Mouse (Mus musculus) E14TG2a.4 (cell line): ENCODE measurements around the gene Sestd1.
A peak's percentile ranks its signal among the peaks of the same experiment; 100 is the strongest.

ENCODE experiments used
- H3K27me3 ChIP-seq: 2 replicates; pipeline ENCODE4 v1.6.1; 2014; ENCODE audit warnings: low read length, control low read depth; ENCODE audit not compliant: insufficient read depth
- H3K36me3 ChIP-seq: 2 replicates; pipeline ENCODE4 v1.6.1; 2014; ENCODE audit warnings: low read length, control low read depth; ENCODE audit not compliant: insufficient read depth
- H3K4me1 ChIP-seq: replicated peaks from 2 replicates; pipeline ENCODE4 v1.6.1; 2014; ENCODE audit warnings: low read depth, low read length, control low read depth
- H3K4me3 ChIP-seq: replicated peaks from 2 replicates; pipeline ENCODE4 v1.5.1; 2014; ENCODE audit warnings: mild to moderate bottlenecking, low read length
- H3K9me3 ChIP-seq: 2 replicates; pipeline ENCODE4 v1.6.1; 2014; ENCODE audit warnings: low read length, control low read depth
- CTCF ChIP-seq: conservative IDR thresholded peaks from 2 replicates; pipeline ENCODE4 v1.5.1; 2014; ENCODE audit warnings: low read length
- NANOG ChIP-seq: IDR thresholded peaks from 2 replicates; pipeline ENCODE4 v1.6.1; 2014; ENCODE audit warnings: borderline replicate concordance, low read length, mixed read lengths
- POU5F1 ChIP-seq: IDR thresholded peaks from 2 replicates; pipeline ENCODE4 v1.6.1; 2014; ENCODE audit warnings: low read length, borderline replicate concordance

Gene Sestd1

DNA sequence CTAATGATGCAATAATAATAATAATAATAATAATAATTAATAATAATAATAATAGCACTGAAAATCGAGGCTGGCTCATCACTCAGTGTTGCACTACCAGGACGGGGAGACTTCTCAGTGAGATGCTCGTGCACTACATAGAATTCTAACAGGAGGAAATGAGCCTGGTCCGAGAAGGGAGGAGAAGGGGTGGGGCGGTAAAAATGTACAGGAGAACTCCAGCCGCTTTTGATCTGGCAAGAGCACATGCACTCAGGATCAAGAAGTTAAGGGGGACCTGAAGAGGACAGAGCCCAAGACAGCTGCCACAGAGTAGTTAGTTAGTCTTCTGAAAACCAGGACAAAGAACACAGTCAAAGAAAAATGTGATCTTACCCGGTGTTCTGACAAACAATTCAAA lies 15.1 kb downstream of the Sestd1 start:
- no peaks in the 10 kb centered on the region for H3K27me3 ChIP-seq
- H3K36me3 ChIP-seq = no peaks in the 10 kb centered on the region
- no peak overlapping the region for H3K4me3 ChIP-seq
- TF ChIP-seq CTCF (no peak), NANOG (no peak), POU5F1 (no peak)
- H3K4me1 ChIP-seq = peaks cover 63% of the 10 kb centered on the region
- no peaks in the 10 kb centered on the region for H3K9me3 ChIP-seq

GRCm38 (mm10) chr2:77264550-77264949 lies 15.8 kb downstream of the Sestd1 start:
- Histone ChIP-seq H3K4me1 (peaks cover 56% of the 10 kb centered on the region), H3K4me3 (no peak overlapping the region), H3K9me3 (no peaks in the 10 kb centered on the region), H3K36me3 (no peaks in the 10 kb centered on the region), H3K27me3 (no peaks in the 10 kb centered on the region)
- TF ChIP-seq POU5F1 (no peak), NANOG (no peak), CTCF (no peak)

DNA sequence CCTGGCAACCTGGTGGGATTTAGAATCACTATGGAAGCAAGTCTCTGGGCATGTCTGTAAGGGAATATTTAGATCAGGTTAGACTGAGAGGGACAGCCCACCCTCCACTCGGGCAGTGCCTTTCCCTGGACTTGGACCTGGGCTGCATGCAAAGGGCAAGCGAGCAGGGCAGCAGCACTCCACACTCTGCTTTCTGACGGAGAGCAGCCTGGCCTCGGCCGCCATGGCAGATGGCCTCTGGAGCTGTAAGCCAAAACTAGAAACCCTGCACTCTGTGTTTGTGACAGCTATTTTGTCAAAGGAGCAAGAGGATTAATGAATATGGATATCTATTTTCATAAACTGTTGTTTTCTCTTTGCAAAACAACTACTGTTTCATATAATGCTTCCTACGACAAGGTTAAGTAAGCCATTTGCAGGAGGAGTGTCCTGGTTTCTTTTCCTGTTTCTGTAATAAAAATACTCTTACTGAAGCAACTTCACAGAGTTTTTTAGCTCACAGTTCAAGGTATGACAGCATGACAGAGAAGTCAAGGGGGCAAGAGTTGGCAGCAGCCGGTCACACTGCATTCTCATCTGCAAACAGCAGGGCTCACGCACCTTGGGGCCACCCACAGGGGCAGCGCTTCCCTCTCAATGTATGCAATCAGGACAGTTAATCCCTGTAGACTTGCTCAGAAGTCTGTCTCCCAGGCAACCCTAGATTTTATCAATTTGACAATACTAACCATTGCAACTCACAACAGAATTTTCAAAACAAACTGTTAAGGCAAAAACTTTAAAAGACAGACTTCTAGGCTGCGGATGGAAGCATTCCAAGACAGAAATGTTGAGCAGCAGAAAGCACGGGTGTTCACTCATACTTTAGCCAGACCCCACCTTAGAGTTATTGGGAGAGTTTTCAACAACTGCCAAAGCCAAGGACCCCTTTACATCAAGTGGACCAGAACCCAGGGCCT lies 16.6 kb downstream of the Sestd1 start:
- no peak for TF ChIP-seq POU5F1
- no peak for TF ChIP-seq CTCF
- TF ChIP-seq NANOG = no peak
- Histone ChIP-seq H3K36me3 (no peaks in the 10 kb centered on the region), H3K27me3 (no peaks in the 10 kb centered on the region), H3K4me3 (no peak overlapping the region), H3K9me3 (no peaks in the 10 kb centered on the region), H3K4me1 (peaks cover 48% of the 10 kb centered on the region)

DNA sequence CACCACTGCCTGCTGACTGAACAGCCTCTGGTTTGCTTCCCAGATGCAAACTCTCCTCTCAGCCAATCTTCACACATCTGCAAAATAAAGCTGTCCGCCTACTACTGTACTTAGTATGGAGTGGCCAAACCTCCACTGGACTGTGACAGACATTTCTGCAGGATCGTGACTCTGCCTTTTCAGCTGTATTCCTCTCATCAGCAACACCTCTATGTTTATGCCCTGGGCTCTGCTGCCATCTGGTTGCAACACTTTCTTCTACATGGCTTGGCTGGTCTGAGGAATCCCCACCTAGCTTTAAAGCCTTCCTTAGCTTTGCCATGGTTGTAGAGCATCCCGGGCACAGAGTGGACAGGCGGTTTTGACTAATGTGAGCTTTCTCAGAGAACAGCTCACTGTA lies 20.3 kb downstream of the Sestd1 start:
- H3K4me3 ChIP-seq = no peak overlapping the region
- H3K9me3 ChIP-seq = no peaks in the 10 kb centered on the region; the same call in 1 of the 2 replicates
- no peaks in the 10 kb centered on the region for H3K27me3 ChIP-seq
- peaks cover 22% of the 10 kb centered on the region for H3K4me1 ChIP-seq
- no peaks in the 10 kb centered on the region; the same call in 1 of the 2 replicates for H3K36me3 ChIP-seq
- no peak for TF ChIP-seq POU5F1
- no peak for TF ChIP-seq CTCF

- H3K36me3 ChIP-seq = no peaks in the 10 kb centered on the region; the same call in 1 of the 2 replicates
- no peak overlapping the region for H3K4me3 ChIP-seq
- no peak for TF ChIP-seq POU5F1
- TF ChIP-seq CTCF = no peak
- TF ChIP-seq NANOG = no peak
- H3K27me3 ChIP-seq = no peaks in the 10 kb centered on the region
- peaks cover 4% of the 10 kb centered on the region; the same call in 1 of the 2 replicates for H3K9me3 ChIP-seq
- peaks cover 15% of the 10 kb centered on the region for H3K4me1 ChIP-seq
These were observed 27.2 kb downstream of the Sestd1 start for GRCm38 (mm10) chr2:77253227-77253626.

DNA sequence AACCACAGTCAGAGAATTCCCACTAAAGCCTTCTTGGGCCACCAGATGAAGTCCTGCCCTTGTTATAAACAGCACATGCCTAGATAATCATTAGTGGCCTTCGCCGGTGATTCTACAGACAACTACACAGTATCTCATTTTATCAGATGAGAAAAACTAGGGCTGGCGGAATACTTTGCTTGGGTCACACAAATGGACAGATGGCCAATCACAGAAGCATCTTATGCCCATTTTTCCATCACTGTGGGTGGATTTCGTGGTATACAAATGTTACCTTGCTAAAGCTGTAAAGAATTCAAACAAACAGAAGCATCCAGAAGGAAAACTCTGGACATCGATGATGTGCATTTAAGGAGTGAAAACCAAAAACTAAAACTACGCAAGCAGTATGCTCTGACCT lies 28.7 kb downstream of the Sestd1 start:
- TF ChIP-seq POU5F1 = no peak
- Histone ChIP-seq H3K36me3 (no peaks in the 10 kb centered on the region; the same call in 1 of the 2 replicates), H3K27me3 (no peaks in the 10 kb centered on the region), H3K4me3 (no peak overlapping the region), H3K9me3 (peaks cover 4% of the 10 kb centered on the region; the same call in 1 of the 2 replicates), H3K4me1 (peaks cover 10% of the 10 kb centered on the region)

DNA sequence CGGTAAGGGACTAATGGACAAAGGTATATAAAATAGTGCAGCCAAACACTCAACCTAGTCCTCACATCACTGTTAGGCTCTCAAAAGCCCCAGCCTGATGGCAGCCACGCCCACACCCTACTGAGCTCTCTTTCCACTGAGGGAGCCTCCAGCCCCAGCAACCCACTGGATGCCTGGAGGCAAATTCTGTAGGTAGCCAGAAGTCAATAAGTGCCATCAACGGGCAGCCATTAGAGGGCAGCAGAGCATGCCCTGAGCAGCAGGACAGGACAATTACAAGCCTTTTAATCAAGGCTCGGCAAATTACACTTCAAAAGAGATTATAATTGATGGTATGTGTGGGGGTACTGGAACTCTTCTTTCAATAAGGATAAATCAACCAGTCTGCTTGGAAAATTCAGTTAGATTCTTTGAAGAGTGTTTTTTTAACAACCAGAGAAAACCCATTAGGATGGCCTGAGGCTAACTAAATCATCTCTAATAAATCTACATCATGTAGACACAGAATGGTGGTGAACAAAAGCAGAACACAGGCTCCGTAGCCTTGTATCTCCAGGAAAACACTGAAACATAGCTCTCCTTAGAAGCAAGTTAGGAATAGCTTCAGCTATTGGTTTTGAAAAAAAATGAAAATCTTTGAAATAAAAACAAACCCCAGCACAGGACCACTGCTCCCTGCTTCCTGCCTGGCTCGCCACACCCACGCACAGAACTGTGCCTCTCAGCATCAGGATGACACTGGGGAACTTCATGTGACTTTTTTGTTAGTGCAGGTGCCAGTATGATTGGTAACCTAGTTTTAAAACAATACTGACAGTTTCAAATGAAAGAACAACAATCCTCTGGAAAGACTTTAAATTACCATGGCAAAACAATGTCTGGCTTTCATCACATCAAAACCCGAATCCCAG lies 30.4 kb downstream of the Sestd1 start:
- Histone ChIP-seq H3K27me3 (no peaks in the 10 kb centered on the region), H3K9me3 (peaks cover 4% of the 10 kb centered on the region; the same call in 1 of the 2 replicates), H3K4me1 (peaks cover 10% of the 10 kb centered on the region), H3K4me3 (no peak overlapping the region), H3K36me3 (no peaks in the 10 kb centered on the region)
- TF ChIP-seq POU5F1 = no peak
- TF ChIP-seq CTCF = peak; percentile 64

DNA sequence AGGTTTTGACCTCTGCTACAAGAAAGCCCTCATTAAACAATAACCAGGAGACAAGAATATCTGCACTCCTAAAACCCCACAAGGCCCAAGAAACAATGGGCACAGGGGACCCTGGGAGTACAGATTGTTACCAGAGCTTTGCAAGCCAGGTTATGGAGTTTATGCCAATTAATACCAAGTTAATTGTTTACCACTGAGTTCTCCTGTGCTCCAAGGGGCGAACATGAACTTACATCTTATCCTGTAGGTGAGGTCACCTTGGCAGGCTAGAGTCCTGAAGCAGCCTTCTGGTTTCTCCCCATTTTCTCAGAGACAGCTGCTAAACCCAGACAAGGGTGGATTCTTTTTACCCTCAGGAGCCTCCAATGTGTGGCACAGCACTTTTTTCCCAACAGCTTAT lies 32.0 kb downstream of the Sestd1 start:
- Histone ChIP-seq H3K4me1 (peaks cover 10% of the 10 kb centered on the region), H3K4me3 (no peak overlapping the region), H3K36me3 (no peaks in the 10 kb centered on the region), H3K9me3 (no peaks in the 10 kb centered on the region), H3K27me3 (no peaks in the 10 kb centered on the region)
- TF ChIP-seq CTCF (no peak), NANOG (no peak), POU5F1 (no peak)
